Mouse (Mus musculus): Measurements from ENCODE around the gene Prpf4. TPM values are rescaled to one million over a fixed set of nuclear protein-coding genes. Genes with fewer than 3 reads are reported as not detected.

Prpf4 gene
- total and polyA plus RNA-seq, 3 experiments: 18.1 to 33.7 (median 33.5) TPM

GRCm38 (mm10) chr4:62470598-62471051 lies 62.0 kb downstream of the Prpf4 start, which contains the start of gene Wdr31:
Gene Wdr31 (minus strand): TSS chr4:62470896.
- in situ Hi-C loops (cut with MboI; ENCODE audit: low pct_ligation_motif_present, low pct_unique_long_range_greater_than_20kb, low sequenced_read_pairs) (no loop called here), dilution Hi-C loops (cut with MboI; ENCODE audit: extremely low pct_ligation_motif_present, extremely low pct_unique_long_range_greater_than_20kb, low sequenced_read_pairs) (no loop called here)
- peak within 1 kb of the TSS; percentile 81 for H3K4me2 ChIP-seq (ENCODE audit: insufficient read depth, low read depth, poor library complexity, severe bottlenecking)
- peak; percentile 99 for TF ChIP-seq SIN3A (IDR thresholded peaks at IDR 0.05; ENCODE audit: low read length)
- TF ChIP-seq NELFE (IDR thresholded peaks at IDR 0.05; ENCODE audit: low read depth, low read length): 0 out of 2 replicates have a peak, but pooled peaks have one; percentile 55
- TF ChIP-seq MYC (IDR thresholded peaks at IDR 0.05; ENCODE audit: low read depth, low read length): 0 out of 2 replicates have a peak, but pooled peaks have one; percentile 35
- TF ChIP-seq JUND (conservative IDR thresholded peaks at IDR 0.05; ENCODE audit: low read depth, low read length): no peak
- TF ChIP-seq HCFC1 (IDR thresholded peaks at IDR 0.05; ENCODE audit: low read depth, low read length): peak; percentile 94
- TF ChIP-seq CTCF (conservative IDR thresholded peaks at IDR 0.05 in 1 of 2, IDR thresholded peaks at IDR 0.05 in 1 of 2; ENCODE audit: low read depth in 2 of 2, low read length in 2 of 2): no peak
- TF ChIP-seq TCF12 (IDR thresholded peaks at IDR 0.05; ENCODE audit: low read depth, low read length): peak; percentile 79
- peak; percentile 50 for TF ChIP-seq POLR2A (IDR thresholded peaks at IDR 0.05; ENCODE audit: low read depth, low read length)
- TF ChIP-seq RAD21 (IDR thresholded peaks at IDR 0.05; ENCODE audit: low read depth, low read length): no peak
- no peak for TF ChIP-seq ZKSCAN1 (IDR thresholded peaks at IDR 0.05; ENCODE audit: borderline replicate concordance, low read depth, low read length)
- TF ChIP-seq UBTF (IDR thresholded peaks at IDR 0.05; ENCODE audit: low read depth, low read length): no peak
- TF ChIP-seq RCOR1 (conservative IDR thresholded peaks at IDR 0.05; ENCODE audit: low read depth, low read length): 0 out of 2 replicates have a peak, but pooled peaks have one; percentile 23
- TF ChIP-seq MEF2A (IDR thresholded peaks at IDR 0.05; ENCODE audit: borderline replicate concordance, low read depth, low read length): peak; percentile 74
- TF ChIP-seq MAZ (IDR thresholded peaks at IDR 0.05; ENCODE audit: low read depth, low read length): 0 out of 2 replicates have a peak, but pooled peaks have one; percentile 35
- no peak for TF ChIP-seq ZNF384 (IDR thresholded peaks at IDR 0.05; ENCODE audit: low read depth, low read length)
- TF ChIP-seq MAX (IDR thresholded peaks at IDR 0.05; ENCODE audit: low read length): peak; percentile 80
- peak; percentile 67 for TF ChIP-seq IRF4 (IDR thresholded peaks at IDR 0.05; ENCODE audit: low read depth, low read length)
- TF ChIP-seq E2F4 (IDR thresholded peaks at IDR 0.05; ENCODE audit: insufficient replicate concordance, low read depth, low read length): peak; percentile 10; the same call in 1 of the 2 replicates
- TF ChIP-seq ETS1 (conservative IDR thresholded peaks at IDR 0.05; ENCODE audit: low read depth, low read length): no peak
- TF ChIP-seq ELF1 (IDR thresholded peaks at IDR 0.05; ENCODE audit: low read depth, low read length): peak; percentile 83
- TF ChIP-seq MAFK (IDR thresholded peaks at IDR 0.05; ENCODE audit: insufficient replicate concordance, low read length): no peak
- TF ChIP-seq MXI1 (IDR thresholded peaks at IDR 0.05; ENCODE audit: low read depth, low read length): peak; percentile 99
- TF ChIP-seq BHLHE40 (IDR thresholded peaks at IDR 0.05; ENCODE audit: low read depth, low read length): peak; percentile 89
- peak; percentile 33; the same call in 1 of the 2 replicates for TF ChIP-seq NRF1 (IDR thresholded peaks at IDR 0.05; ENCODE audit: low read depth, low read length)
- peak; percentile 47; the same call in 1 of the 2 replicates for TF ChIP-seq KAT2A (IDR thresholded peaks at IDR 0.05; ENCODE audit: insufficient replicate concordance, low read length)
- no peak for TF ChIP-seq USF1 (IDR thresholded peaks at IDR 0.05; ENCODE audit: low read depth, low read length)
- no peak within 1 kb of the TSS for H3K27ac ChIP-seq (ENCODE audit: insufficient read depth, low read depth)
- peak; percentile 76 for DNase-seq (ENCODE audit: extremely low read depth)
- H3K79me2 ChIP-seq (replicated peaks; ENCODE audit: control insufficient read depth, extremely low read depth, insufficient read depth, poor library complexity, severe bottlenecking): no peaks in the 10 kb centered on the region
- H3K9me3 ChIP-seq (replicated peaks; ENCODE audit: low read length): peaks cover 3% of the 10 kb centered on the region
- H3K27me3 ChIP-seq (replicated peaks): no peaks in the 10 kb centered on the region
- no peaks in the 10 kb centered on the region for H3K36me3 ChIP-seq (replicated peaks in 1 of 2; ENCODE audit: control insufficient read depth in 1 of 2, insufficient read depth in 1 of 2, low read length in 1 of 2)
- H3K4me3 ChIP-seq (replicated peaks in 1 of 3; ENCODE audit: low read depth in 2 of 3, low read length in 2 of 3, poor library complexity in 1 of 3): peak within 1 kb of the TSS; percentile 65 to 83 (median 66)
- peak within 1 kb of the TSS; percentile 55 for H3K9ac ChIP-seq (ENCODE audit: insufficient read depth, low read depth)
- H3K4me1 ChIP-seq (ENCODE audit: control insufficient read depth in 1 of 2, insufficient read depth in 2 of 2): peaks cover 2 to 15% of the 10 kb centered on the region in 2 experiments
